Mouse (Mus musculus) thymus, adult 2 months (tissue): Measurements from ENCODE around the gene Ino80.

Experiments used
- CTCF ChIP-seq: fragments of 200-500 bp; IDR thresholded peaks from 2 replicates; pipeline ENCODE4 v1.5.1; 2012; ENCODE audit warnings: mild to moderate bottlenecking, control low read depth, low read length, moderate library complexity, borderline replicate concordance; ENCODE audit not compliant: control insufficient read depth, poor library complexity, insufficient read depth; ENCODE audit errors: extremely low read depth
- POLR2A ChIP-seq: fragments of 200-500 bp; IDR thresholded peaks from 2 replicates; pipeline ENCODE4 v1.6.1; 2012; ENCODE audit warnings: mild to moderate bottlenecking, low read length, control low read depth, moderate library complexity; ENCODE audit not compliant: control insufficient read depth, poor library complexity, insufficient read depth; ENCODE audit errors: extremely low read depth

DNA sequence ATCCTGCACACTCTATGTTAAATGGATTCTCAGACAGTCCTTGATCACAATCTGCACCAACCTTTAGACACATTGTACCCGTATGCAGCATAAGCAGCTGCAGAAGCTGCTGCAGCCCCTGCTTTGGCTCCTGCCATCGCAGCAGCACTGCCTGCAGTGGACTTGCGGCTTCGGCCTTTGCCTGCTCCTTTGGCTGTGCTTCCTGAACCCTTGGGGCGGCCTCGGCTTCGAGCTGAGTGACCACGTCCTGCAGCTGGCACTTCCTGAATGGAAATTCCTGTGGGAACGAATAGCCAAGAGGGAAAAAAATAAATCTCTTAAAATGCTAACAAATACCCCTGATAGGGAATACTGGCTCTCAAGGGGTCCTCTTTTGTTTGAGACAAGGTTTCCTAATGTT lies 100.2 kb downstream of the Ino80 start:
- TF ChIP-seq POLR2A = no peak
- TF ChIP-seq CTCF = no peak
